Mouse (Mus musculus): Measurements from ENCODE around the gene Pik3cd. TPM values are rescaled to one million over a fixed set of nuclear protein-coding genes. Genes with fewer than 3 reads are reported as not detected.

The Pik3cd gene
- total and polyA plus RNA-seq, 2 experiments, result 2.2 to 3.0 TPM

DNA sequence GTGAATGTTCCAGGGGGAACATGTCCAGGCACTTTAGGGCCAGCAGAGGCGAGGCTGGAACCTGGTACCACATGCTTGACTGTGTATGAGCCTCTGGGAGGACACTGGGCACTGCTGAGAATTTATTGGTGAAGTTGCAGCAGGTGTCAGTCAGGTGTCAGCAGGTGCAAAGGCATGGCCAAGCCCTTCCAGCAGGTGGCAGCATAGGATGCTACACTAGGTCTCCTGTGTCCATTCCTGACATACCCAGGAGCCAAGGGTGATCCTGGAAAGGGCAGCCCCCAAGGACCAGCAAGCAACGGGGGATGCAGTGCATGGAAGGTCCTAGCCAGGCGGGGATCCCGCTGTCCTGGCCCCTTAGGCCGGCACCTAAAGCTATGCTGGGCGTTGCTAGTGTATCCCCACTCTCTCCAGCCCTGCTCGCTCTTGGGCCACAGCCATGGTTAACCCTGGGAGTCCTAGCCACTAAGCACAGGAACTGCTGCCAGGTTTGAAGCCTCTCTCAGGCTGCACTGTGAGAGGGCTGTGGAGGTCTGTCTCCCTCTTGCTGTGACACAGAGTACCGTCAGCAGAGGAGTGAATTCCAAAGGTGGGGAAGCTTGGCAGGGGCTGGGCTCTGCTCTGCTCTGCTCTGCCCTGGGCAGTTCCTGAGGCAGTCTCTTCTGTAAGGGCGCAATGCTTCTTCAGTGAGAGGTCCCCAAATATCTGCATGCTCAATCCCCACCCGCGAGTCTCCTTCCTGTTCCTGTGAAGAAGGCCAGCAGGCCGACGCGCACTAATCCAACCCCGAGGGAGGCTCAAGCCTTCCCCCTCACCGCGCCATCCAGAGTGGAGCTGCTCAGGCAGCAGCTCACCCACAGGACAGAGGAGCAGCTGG, 21.7 kb upstream of the Pik3cd start:
- TF ChIP-seq CTCF (IDR thresholded peaks at IDR 0.05; ENCODE audit: low read depth, low read length), result peak; percentile 97
- no peak for TF ChIP-seq POLR2A (IDR thresholded peaks at IDR 0.05; ENCODE audit: extremely low read depth, insufficient read depth, low read length)
- H3K27me3 ChIP-seq (ENCODE audit: control insufficient read depth, insufficient read depth, low read length), result no peaks in the 10 kb centered on the region
- no peak overlapping the region for H3K4me3 ChIP-seq (ENCODE audit: insufficient read depth, low read depth, low read length)
- peak; percentile 52 for DNase-seq (ENCODE audit: extremely low read depth, low read depth, low spot score)
- H3K36me3 ChIP-seq (ENCODE audit: control insufficient read depth, insufficient read depth, low read length), result no peaks in the 10 kb centered on the region
- H3K27ac ChIP-seq (replicated peaks; ENCODE audit: insufficient read depth, low read depth, low read length), result no peak overlapping the region
- no peaks in the 10 kb centered on the region for H3K4me1 ChIP-seq (ENCODE audit: control insufficient read depth, insufficient read depth, low read length)
- WGBS, result 85% methylated on average over 17 of the region's 17 CpGs
- no peak overlapping the region for H3K9ac ChIP-seq (ENCODE audit: low read depth, low read length)
- peaks cover 4% of the 10 kb centered on the region; the same call in 1 of the 2 replicates for H3K79me2 ChIP-seq (ENCODE audit: control insufficient read depth, insufficient read depth, low read length)

DNA sequence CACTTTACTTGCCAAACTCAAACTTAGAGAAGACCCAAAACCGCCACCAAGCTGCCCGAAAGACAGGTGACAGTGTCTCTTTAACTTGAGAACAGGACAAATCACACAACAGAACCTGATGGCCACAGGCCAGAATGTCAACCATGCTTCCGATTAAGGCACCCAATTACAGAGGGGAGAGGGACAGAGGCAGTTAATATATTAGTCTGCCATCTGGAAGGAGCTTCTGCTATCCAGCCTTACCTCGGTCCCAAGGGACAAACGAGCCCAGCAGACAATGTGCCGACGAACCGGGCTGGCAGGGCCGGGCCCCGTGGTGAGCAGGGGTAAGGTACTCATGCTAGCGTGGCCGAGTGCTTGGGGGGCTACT, 20.6 kb upstream of the Pik3cd start:
- WGBS, result 94% methylated on average over 12 of the region's 12 CpGs
- Histone ChIP-seq H3K36me3 (ENCODE audit: control insufficient read depth, insufficient read depth, low read length) (no peaks in the 10 kb centered on the region), H3K4me1 (ENCODE audit: control insufficient read depth, insufficient read depth, low read length) (no peaks in the 10 kb centered on the region), H3K27me3 (ENCODE audit: control insufficient read depth, insufficient read depth, low read length) (no peaks in the 10 kb centered on the region), H3K4me3 (ENCODE audit: insufficient read depth, low read depth, low read length) (no peak overlapping the region), H3K79me2 (ENCODE audit: control insufficient read depth, insufficient read depth, low read length) (peaks cover 4% of the 10 kb centered on the region; the same call in 1 of the 2 replicates), H3K9ac (ENCODE audit: low read depth, low read length) (no peak overlapping the region), H3K27ac (replicated peaks; ENCODE audit: insufficient read depth, low read depth, low read length) (no peak overlapping the region)
- DNase-seq (ENCODE audit: extremely low read depth, low read depth, low spot score), result no peak
- TF ChIP-seq CTCF (IDR thresholded peaks at IDR 0.05; ENCODE audit: low read depth, low read length), result no peak
- TF ChIP-seq POLR2A (IDR thresholded peaks at IDR 0.05; ENCODE audit: extremely low read depth, insufficient read depth, low read length), result no peak

DNA sequence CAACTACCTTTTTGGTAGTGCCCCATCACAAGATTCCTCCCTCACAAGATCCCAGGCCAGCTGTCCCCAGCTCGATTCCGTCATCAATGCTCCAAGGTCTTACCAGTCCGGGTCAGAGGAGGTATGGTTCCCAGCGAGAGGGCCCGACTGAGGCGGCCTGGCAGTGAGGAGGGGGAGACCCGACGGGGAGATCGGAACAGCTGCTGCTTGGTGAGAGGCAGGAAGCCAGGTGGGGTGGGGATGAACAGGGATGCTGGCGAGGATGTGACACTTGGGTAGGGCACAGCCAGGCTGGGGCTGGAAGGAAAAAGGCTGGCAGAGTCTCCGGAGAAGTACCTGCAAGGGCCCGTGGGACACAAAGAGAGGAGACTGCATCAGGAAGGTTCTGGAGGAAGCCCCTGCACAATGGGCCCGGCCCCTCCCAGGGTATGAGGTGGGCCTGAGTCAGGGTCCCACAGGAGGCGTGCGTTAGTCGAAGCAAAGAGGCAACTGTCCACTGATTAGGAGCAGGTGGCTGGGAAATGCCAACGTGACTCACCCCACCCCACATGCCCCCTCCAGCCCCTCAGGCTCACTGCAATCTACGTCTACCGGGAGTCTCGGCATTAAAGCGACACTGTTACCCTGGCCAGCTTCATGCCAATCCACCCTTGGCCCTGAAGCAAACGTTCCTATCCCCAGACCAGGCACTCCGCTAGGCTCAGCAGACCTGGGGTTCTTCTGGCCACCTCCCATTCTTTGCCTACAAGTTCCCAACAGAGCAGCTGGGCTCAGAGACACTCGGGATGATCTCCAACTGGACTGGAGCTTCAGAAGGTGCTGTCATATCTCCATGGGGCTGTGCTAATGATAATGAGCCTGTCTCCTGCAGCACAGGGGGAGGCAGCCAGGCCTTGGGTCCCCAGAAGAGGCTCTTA, 20.0 kb upstream of the Pik3cd start:
- WGBS, result 92% methylated on average over 24 of the region's 24 CpGs
- no peaks in the 10 kb centered on the region for H3K27me3 ChIP-seq (ENCODE audit: control insufficient read depth, insufficient read depth, low read length)
- no peak overlapping the region for H3K9ac ChIP-seq (ENCODE audit: low read depth, low read length)
- no peaks in the 10 kb centered on the region for H3K4me1 ChIP-seq (ENCODE audit: control insufficient read depth, insufficient read depth, low read length)
- H3K36me3 ChIP-seq (ENCODE audit: control insufficient read depth, insufficient read depth, low read length), result no peaks in the 10 kb centered on the region
- no peak for DNase-seq (ENCODE audit: extremely low read depth, low read depth, low spot score)
- peaks cover 4% of the 10 kb centered on the region; the same call in 1 of the 2 replicates for H3K79me2 ChIP-seq (ENCODE audit: control insufficient read depth, insufficient read depth, low read length)
- H3K4me3 ChIP-seq (ENCODE audit: insufficient read depth, low read depth, low read length), result no peak overlapping the region
- TF ChIP-seq CTCF (IDR thresholded peaks at IDR 0.05; ENCODE audit: low read depth, low read length) (no peak), POLR2A (IDR thresholded peaks at IDR 0.05; ENCODE audit: extremely low read depth, insufficient read depth, low read length) (no peak)
- no peak overlapping the region for H3K27ac ChIP-seq (replicated peaks; ENCODE audit: insufficient read depth, low read depth, low read length)

DNA sequence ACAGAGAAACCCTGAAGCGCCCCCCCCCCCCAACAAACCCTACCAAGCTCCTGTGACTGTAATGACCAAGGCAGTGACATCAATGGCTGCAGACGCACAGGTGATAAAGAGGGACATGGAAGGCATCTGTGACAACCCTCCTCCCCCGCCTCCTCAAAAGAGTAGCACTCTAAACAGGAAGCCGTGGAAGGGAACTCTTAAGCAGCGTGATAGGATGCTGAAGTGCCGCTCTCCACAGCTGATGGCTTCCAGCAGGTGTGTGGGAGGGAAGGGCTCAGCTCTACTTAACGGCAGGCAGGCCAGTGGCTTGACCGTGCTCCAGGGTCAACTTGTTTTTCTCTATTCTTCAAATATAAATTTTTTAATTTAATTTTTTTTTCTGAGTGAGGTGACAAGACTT, 18.8 kb upstream of the Pik3cd start:
- no peak for DNase-seq (ENCODE audit: extremely low read depth, low read depth, low spot score)
- H3K27me3 ChIP-seq (ENCODE audit: control insufficient read depth, insufficient read depth, low read length), result no peaks in the 10 kb centered on the region
- H3K9ac ChIP-seq (ENCODE audit: low read depth, low read length), result no peak overlapping the region
- no peaks in the 10 kb centered on the region for H3K36me3 ChIP-seq (ENCODE audit: control insufficient read depth, insufficient read depth, low read length)
- TF ChIP-seq POLR2A (IDR thresholded peaks at IDR 0.05; ENCODE audit: extremely low read depth, insufficient read depth, low read length) (no peak), CTCF (IDR thresholded peaks at IDR 0.05; ENCODE audit: low read depth, low read length) (no peak)
- WGBS, result 93% methylated on average over 8 of the region's 8 CpGs
- no peak overlapping the region for H3K27ac ChIP-seq (replicated peaks; ENCODE audit: insufficient read depth, low read depth, low read length)
- no peaks in the 10 kb centered on the region for H3K4me1 ChIP-seq (ENCODE audit: control insufficient read depth, insufficient read depth, low read length)
- H3K4me3 ChIP-seq (ENCODE audit: insufficient read depth, low read depth, low read length), result no peak overlapping the region
- H3K79me2 ChIP-seq (ENCODE audit: control insufficient read depth, insufficient read depth, low read length), result peaks cover 4% of the 10 kb centered on the region; the same call in 1 of the 2 replicates

DNA sequence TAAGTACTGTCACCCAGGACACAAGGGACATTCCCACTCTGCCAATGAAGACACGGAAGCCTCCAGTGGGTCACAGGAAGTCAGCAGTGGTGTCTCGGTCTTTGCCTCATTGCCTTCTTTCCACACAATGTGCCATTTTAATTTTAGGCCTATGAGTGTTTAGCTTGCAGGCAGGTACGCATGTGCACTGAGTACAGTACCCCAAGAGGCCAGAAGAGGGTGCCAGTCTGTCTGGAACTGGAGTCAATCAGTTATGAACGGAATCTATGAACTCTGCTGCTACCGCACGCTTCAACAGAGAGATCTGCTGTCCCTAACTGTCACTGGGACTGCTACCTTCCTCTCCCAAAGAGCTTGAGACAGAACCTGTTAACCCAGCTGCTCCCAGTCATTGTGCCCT, 17.3 kb upstream of the Pik3cd start:
- Histone ChIP-seq H3K4me3 (ENCODE audit: insufficient read depth, low read depth, low read length) (no peak overlapping the region), H3K9ac (ENCODE audit: low read depth, low read length) (no peak overlapping the region), H3K79me2 (ENCODE audit: control insufficient read depth, insufficient read depth, low read length) (no peaks in the 10 kb centered on the region), H3K36me3 (ENCODE audit: control insufficient read depth, insufficient read depth, low read length) (no peaks in the 10 kb centered on the region), H3K4me1 (ENCODE audit: control insufficient read depth, insufficient read depth, low read length) (no peaks in the 10 kb centered on the region), H3K27me3 (ENCODE audit: control insufficient read depth, insufficient read depth, low read length) (no peaks in the 10 kb centered on the region), H3K27ac (replicated peaks; ENCODE audit: insufficient read depth, low read depth, low read length) (no peak overlapping the region)
- 77% methylated on average over 6 of the region's 6 CpGs for WGBS
- TF ChIP-seq CTCF (IDR thresholded peaks at IDR 0.05; ENCODE audit: low read depth, low read length) (peak; percentile 47), POLR2A (IDR thresholded peaks at IDR 0.05; ENCODE audit: extremely low read depth, insufficient read depth, low read length) (no peak)
- DNase-seq (ENCODE audit: extremely low read depth, low read depth, low spot score), result peak; percentile 38
